Mouse (Mus musculus) thymus, postnatal 4 days (tissue): Measurements from ENCODE around the gene Zfyve9.

Source experiments
- DNase-seq: peaks from one replicate; pipeline ENCODE4 v3.0.0; 2021

Gene Zfyve9

DNA sequence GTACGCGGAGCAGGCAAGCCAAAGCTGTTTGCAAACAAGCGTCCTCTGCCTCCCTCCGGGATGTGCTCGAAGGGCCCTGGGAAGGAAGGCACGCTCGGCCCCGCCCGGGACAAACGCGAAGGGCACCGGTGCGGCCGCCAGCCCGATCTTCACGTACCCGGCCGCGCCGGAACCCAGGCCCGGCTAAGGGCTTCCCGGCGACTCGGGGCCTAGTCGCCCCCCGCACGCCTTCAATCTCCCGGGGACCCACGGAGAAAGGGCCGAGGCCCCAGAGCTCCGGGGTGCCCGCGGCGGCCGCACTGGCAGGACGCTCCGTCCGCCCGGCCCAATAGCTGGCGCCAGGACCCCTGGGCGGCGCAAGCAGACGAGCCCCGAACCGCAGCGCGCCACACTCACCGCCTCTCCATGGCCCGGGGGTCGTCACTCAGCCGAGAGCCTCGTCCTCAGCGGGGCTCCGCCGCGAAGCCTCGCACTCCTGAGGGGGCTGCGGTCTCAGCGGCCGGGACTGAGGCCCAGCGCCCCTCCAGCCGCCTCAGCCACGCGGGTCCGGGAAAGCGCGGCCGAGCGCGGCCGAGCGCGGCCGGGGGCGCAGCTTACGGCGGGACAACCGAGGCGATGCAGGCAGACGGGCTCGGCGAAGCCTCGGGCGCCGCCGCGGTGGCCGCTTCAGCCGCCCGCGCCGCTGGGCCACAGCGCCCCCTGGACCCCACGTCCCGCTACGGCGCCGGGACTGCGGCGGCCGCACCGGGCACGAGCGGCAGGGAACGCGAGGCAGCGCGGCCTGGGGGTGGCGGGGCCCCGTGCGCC lies at the start of gene Zfyve9:
Gene Zfyve9 (minus strand): TSS at position 742 of the 807 bp plus-strand sequence.
- DNase-seq: peak; percentile 90

DNA sequence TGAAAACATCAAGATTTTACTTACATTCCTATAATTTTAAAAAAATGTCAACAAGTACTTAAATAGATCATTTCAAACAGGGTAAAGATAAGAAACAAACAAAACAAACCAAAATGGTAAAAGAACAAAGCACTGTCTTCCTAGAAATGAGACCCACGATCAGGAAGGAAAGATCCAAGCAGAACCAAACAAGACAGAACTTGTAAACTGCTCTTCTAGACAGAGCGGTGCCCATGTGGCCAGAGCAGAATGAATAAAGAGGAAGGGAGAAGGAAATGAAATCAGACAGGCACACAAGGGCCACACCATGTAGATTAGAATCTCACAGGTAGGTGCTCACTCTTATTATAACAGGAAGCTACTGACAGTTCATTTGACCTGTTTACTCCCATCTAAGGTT lies 46.0 kb upstream of the Zfyve9 start:
- no peak for DNase-seq

DNA sequence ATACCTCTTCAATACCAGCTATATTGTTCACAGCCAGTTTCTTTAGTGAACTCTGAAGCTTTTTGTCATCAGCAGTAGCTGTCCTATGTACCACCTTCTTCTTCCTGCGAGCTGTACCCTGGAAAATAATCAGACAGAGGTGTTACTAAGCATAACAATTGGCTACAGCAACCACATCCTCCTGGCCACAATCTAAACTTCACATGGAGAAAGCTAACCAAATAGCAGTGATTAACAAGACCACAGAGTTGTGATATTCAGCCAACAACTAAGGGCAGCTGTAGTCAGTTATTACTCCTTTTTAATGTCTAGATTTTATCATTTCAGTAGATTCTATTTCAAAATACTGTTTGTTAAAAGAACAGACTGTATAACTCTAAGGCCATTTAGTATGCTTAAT lies 45.5 kb upstream of the Zfyve9 start:
- DNase-seq: no peak

DNA sequence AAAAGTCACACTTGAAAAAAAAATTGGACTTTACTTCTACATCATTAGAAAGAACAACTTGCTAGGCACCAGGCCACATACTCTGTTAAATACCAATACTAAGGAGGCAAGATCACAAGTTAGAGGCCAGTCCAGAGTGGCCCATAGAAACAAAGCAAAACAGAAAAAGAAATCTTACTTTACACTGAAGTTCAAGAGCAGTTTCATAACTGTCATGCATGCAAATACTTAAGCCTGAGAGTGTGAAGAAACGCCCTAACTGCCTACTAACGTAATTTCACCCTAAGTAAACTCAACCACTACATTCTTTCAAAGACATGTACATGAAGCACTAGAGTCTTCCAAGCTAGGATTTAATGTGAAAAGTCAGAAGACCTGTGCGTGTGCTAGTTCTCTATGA lies 45.1 kb upstream of the Zfyve9 start:
- no peak for DNase-seq

GRCm38 (mm10) chr4:108811550-108811949 lies 31.0 kb upstream of the Zfyve9 start:
- DNase-seq: no peak

- DNase-seq: no peak
Measured at GRCm38 (mm10) chr4:108811142-108811541, 30.5 kb upstream of the Zfyve9 start.

DNA sequence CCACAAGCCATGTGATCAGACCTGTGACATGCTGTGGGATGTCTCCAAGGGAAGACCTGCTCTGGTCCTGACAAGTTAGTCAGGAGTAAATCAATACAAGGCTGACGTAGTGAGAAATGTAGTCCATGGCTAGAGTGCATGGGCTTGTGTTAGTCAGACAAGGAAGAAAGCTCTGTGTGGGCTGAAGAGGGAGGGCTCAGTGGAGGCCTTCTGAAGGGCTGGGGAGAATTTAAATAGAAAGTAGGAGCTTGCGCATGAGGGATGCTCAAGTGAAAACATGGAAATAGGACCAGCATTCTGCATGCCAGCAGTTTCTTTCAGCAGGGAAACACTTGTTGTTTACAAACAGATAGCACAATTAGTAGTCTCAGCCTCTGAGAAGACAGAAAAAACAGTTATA lies 22.9 kb upstream of the Zfyve9 start:
- DNase-seq: no peak

GRCm38 (mm10) chr4:108798083-108798830 lies 17.7 kb upstream of the Zfyve9 start:
- DNase-seq: peak; percentile 74

- DNase-seq: no peak
Measured at GRCm38 (mm10) chr4:108796701-108797100, 16.1 kb upstream of the Zfyve9 start.

GRCm38 (mm10) chr4:108793941-108794340 lies 13.3 kb upstream of the Zfyve9 start:
- no peak for DNase-seq

DNA sequence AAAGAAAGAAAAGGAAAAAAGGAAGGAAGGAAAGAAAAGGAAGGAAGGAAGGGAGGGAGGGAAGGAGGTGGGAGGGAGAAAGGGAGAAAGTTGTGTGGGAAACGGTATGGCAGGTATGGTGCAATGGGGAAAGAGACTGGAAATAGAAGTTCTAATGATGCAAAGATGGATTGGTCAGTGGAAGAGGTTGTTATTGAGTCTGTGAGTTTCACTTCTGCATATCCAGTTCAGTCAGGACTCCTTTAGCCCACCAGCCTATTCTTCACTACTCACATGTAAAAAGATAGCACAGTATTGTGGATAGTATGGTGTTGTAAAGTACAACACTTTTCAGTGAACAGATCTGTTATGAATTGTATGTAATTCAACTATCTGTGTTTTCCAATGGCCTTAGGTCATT lies 9.9 kb upstream of the Zfyve9 start:
- no peak for DNase-seq

GRCm38 (mm10) chr4:108789258-108789936 lies 8.8 kb upstream of the Zfyve9 start:
- no peak for DNase-seq

GRCm38 (mm10) chr4:108782421-108783085 lies 2.0 kb upstream of the Zfyve9 start:
- DNase-seq: no peak

DNA sequence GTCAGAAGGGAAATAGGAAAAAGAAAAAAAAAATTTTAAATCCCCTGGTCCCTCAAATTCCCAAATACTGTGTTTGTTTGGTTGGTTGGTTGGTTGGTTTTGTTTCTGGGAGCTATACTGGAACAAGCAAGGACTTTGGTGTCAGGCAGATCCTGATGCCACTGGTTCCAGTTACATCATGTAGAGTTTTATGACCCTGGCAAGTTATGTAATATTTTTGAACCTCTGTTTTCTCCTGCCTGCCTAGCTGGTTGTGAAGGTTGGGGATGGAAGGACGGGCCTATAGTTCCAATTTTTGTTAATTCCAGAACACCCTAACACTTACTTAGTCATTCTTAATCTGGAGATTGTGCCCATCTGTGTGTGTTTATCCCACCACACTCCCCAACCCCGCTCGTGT lies 998 bp upstream of the Zfyve9 start:
- no peak for DNase-seq

GRCm38 (mm10) chr4:108780864-108781205 lies 237 bp upstream of the Zfyve9 start:
- DNase-seq: no peak

- DNase-seq: no peak
Measured at GRCm38 (mm10) chr4:108779763-108780056, 888 bp downstream of the Zfyve9 start.

GRCm38 (mm10) chr4:108768527-108768926 lies 12.1 kb downstream of the Zfyve9 start:
- no peak for DNase-seq

DNA sequence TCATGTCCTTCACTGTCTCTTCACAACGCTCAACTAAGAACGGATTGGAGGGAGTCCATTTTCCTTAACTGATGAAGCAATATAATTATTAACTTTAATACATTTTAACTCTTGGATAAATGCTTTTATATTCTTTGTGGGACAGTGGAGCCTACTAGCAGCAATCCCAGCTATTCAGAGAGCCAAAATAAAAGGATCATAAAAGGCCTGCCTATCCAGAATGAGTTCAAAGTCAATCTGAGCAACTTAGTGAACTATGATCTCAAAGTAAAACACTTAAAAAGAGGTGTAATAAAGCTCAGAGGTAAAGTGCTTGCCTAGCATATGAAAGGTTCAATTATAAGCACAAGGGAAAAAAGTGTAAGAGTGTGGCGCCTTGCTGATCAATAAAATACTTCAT lies 21.0 kb downstream of the Zfyve9 start:
- DNase-seq: no peak

DNA sequence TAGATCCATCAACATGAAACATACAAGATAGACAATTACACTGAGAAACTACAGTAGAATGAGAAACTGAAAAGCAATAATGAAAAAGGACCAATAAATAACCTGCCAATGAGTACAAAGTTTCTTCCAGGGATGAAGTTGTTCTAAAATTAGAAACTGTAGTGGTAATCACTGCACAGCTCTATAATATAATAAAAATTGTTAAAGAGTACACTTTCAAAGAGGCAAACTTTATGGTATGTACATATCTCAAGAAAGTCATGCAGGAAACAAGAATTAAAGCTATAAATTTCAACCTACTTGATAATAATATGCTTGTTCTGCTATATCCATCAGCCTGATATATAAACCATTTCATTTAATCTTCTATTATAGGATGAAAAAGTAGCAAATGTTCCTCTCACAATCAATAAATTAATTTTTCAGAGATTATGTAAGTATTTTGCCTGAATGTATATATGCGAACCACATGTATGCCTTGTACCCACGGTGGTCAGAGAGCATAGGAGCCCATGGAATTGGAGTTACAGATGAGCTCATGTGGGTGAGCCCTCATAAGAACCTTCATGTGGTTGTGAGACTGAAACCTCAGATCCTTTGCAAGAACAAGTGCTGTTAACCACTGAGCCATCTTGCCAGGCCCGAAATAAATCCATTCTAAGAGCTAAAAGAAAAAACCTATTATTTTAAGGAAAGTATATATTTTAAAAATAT lies 34.3 kb downstream of the Zfyve9 start:
- DNase-seq: no peak

GRCm38 (mm10) chr4:108731582-108731981 lies 49.0 kb downstream of the Zfyve9 start:
- DNase-seq: no peak

- no peak for DNase-seq
Measured at GRCm38 (mm10) chr4:108730450-108730849, 50.1 kb downstream of the Zfyve9 start.

GRCm38 (mm10) chr4:108724102-108724501 lies 56.5 kb downstream of the Zfyve9 start:
- no peak for DNase-seq

DNA sequence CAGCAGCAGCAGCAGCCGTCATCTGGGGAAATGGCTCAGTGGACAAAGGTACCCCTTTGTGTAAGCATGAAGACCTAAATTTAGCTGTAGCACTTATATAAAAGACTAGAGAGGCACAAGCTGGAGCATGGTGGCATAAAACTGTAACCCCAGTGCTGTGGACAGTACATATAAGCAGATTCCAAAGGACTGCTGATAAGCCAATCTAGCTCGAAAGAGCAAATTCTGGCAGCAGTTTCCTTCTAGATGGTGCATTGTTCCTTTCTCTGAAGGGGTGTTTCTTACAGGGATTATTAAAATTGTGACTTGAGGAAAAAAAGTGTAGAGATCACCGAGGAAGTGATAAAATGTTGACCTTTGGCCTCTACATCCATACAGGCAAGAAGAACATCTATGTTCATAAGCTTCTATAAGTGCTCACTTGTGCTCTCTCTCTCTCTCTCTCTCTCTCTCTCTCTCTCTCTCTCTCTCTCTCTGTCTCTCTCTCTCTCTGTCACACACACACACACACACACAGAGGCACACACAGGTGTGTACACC lies 59.3 kb downstream of the Zfyve9 start:
- DNase-seq: no peak
